Mouse (Mus musculus): Measurements from ENCODE around the gene Nhs.

- TF ChIP-seq CTCF (IDR thresholded peaks at IDR 0.05; ENCODE audit: extremely low read depth, insufficient read length, insufficient replicate concordance, low read depth, low read length) (no peak), POLR2A (IDR thresholded peaks at IDR 0.05; ENCODE audit: low read depth, low read length) (no peak)
Observed at GRCm38 (mm10) chrX:161873511-161873910, 286.0 kb downstream of the Nhs start.
